In the genomic region with DNA sequence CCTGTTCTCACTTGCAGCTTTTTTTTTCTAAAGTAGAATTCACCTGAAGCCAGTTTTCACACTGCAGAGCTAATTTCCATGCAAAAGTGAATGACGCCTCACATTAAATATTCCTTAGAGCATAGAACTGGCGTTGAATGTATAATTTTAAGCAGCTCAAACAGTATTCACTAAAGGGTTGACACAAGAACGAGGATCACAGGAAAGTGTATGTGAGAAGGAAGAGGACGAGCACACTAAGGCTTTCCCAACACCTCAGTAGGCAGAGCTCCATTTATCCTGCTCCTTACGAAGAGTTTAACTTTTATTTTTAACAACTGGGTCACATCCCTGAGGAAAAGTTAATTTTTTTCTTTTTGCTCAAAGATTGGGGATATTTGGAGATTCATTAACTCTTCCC, we compare ENCODE assay signal across 22 mouse cellular contexts.
"Had no signal": no experiment of that assay in that cellular context is flagged by ENCODE, and none has a peak within 500 bp of the region (broad histone marks: within the 10 kb centered on the region; RNA-seq: fewer than 3 reads in every experiment).

No protein-coding gene starts in this region.

- H3K4me2 ChIP-seq: limb, embryonic 13.5 days; liver, embryonic 12.5 days; liver, embryonic 15.5 days; lung, embryonic 15.5 days; midbrain, embryonic 12.5 days; neural tube, embryonic 13.5 days had no signal

- H3K9ac ChIP-seq: limb, embryonic 13.5 days; liver, embryonic 12.5 days; liver, embryonic 15.5 days; lung, embryonic 15.5 days; midbrain, embryonic 12.5 days; neural tube, embryonic 13.5 days had no signal

- ATAC-seq: liver, embryonic 12.5 days had no signal

- H3K4me1 ChIP-seq: limb, embryonic 10.5 days; limb, embryonic 13.5 days; liver, embryonic 12.5 days; liver, embryonic 15.5 days; lung, embryonic 15.5 days; megakaryocyte, embryonic 14.5 days; midbrain, embryonic 12.5 days; neural tube, embryonic 13.5 days had no signal

- H3K36me3 ChIP-seq: limb, embryonic 10.5 days; limb, embryonic 13.5 days; liver, embryonic 12.5 days; liver, embryonic 15.5 days; lung, embryonic 15.5 days; midbrain, embryonic 12.5 days; neural tube, embryonic 13.5 days had no signal

- H3K27ac ChIP-seq: kidney, postnatal 0 days; layer of hippocampus, adult 2 months; limb, embryonic 10.5 days; limb, embryonic 13.5 days; liver, embryonic 12.5 days; liver, embryonic 15.5 days; lung, embryonic 15.5 days; midbrain, embryonic 12.5 days; neural tube, embryonic 13.5 days; stomach, postnatal 0 days had no signal

- H3K27me3 ChIP-seq: limb, embryonic 13.5 days; liver, embryonic 12.5 days; liver, embryonic 15.5 days; lung, embryonic 15.5 days; megakaryocyte, embryonic 14.5 days; midbrain, embryonic 12.5 days; neural tube, embryonic 13.5 days had no signal

- DNase-seq: kidney, adult 2 months; kidney, postnatal 25 days; layer of hippocampus, adult 9-11 months; liver; lung, adult 18-20 months; lung, postnatal 10 days; lung, postnatal 36 days; thymus, adult 2 months; thymus, postnatal 14 days; thymus, postnatal 4 days had no signal

- H3K4me3 ChIP-seq: layer of hippocampus, adult 2 months; limb, embryonic 10.5 days; limb, embryonic 13.5 days; liver, embryonic 12.5 days; liver, embryonic 15.5 days; lung, embryonic 15.5 days; megakaryocyte, embryonic 14.5 days; midbrain, embryonic 12.5 days; myocyte; neural tube, embryonic 13.5 days had no signal

- H3K9me3 ChIP-seq: limb, embryonic 10.5 days; limb, embryonic 13.5 days; liver, embryonic 12.5 days; liver, embryonic 15.5 days; lung, embryonic 15.5 days; megakaryocyte, embryonic 14.5 days; midbrain, embryonic 12.5 days; neural tube, embryonic 13.5 days had no signal
